Mouse (Mus musculus): ENCODE measurements at regions not wholly inside any gene's neighbourhood (a gene's known extent, or its start where the extent isn't known, plus 50 kb on each side); places are given as distances from the start of the nearest gene placed in this dataset.

- no peak for DNase-seq (ENCODE audit: low read depth)
Observed at GRCm38 (mm10) chr14:103932170-103932569, 88.0 kb upstream of the Ednrb start.

- no peak for DNase-seq (ENCODE audit: low read depth)
Observed at GRCm38 (mm10) chr14:103929734-103930364, 85.6 kb upstream of the Ednrb start.

- no peak for DNase-seq (ENCODE audit: low read depth)
Observed at GRCm38 (mm10) chr14:103929155-103929729, 85.0 kb upstream of the Ednrb start.

- DNase-seq (ENCODE audit: low read depth) = no peak
Observed at GRCm38 (mm10) chr14:103920169-103920568, 76.0 kb upstream of the Ednrb start.

GRCm38 (mm10) chr14:103919380-103919779 lies 75.2 kb upstream of the Ednrb start:
- no peak for DNase-seq (ENCODE audit: low read depth)

GRCm38 (mm10) chr14:103913453-103913852 lies 69.3 kb upstream of the Ednrb start:
- DNase-seq (ENCODE audit: low read depth) = no peak

GRCm38 (mm10) chr14:103911707-103912106 lies 67.5 kb upstream of the Ednrb start:
- no peak for DNase-seq (ENCODE audit: low read depth)

- no peak for DNase-seq (ENCODE audit: low read depth)
Observed at GRCm38 (mm10) chr14:103911280-103911679, 67.1 kb upstream of the Ednrb start.

- no peak for DNase-seq (ENCODE audit: low read depth)
Observed at GRCm38 (mm10) chr14:103906417-103907070, 62.3 kb upstream of the Ednrb start.

GRCm38 (mm10) chr14:103900817-103901216 lies 56.6 kb upstream of the Ednrb start:
- DNase-seq (ENCODE audit: low read depth) = no peak

GRCm38 (mm10) chr14:103899111-103899814 lies 55.1 kb upstream of the Ednrb start:
- DNase-seq (ENCODE audit: low read depth) = no peak

GRCm38 (mm10) chr14:103898689-103899088 lies 54.5 kb upstream of the Ednrb start:
- DNase-seq (ENCODE audit: low read depth) = no peak

GRCm38 (mm10) chr14:103895261-103895660 lies 51.1 kb upstream of the Ednrb start:
- DNase-seq (ENCODE audit: low read depth) = no peak

Measured in induced T-regulatory cell, adult 2 months (primary cell).